Mouse (Mus musculus) splenic B cell, adult 2 months (primary cell): ENCODE results near the gene Foxa2.

Source experiments
- DNase-seq: peaks from one replicate; pipeline ENCODE4 v3.0.0-alpha.2; 2011; ENCODE audit warnings: low read depth, low spot score
- H3K27me3 ChIP-seq: 2 replicates; pipeline ENCODE4 v1.6.1; 2012; ENCODE audit warnings: mild to moderate bottlenecking, low read length, moderate library complexity, mixed read lengths; ENCODE audit not compliant: control insufficient read depth, poor library complexity, insufficient read depth, severe bottlenecking
- H3K36me3 ChIP-seq: 2 replicates; pipeline ENCODE4 v1.6.1; 2012; ENCODE audit warnings: mild to moderate bottlenecking, low read length, moderate library complexity, mixed read lengths; ENCODE audit not compliant: control insufficient read depth, poor library complexity, insufficient read depth, severe bottlenecking

Gene Foxa2

DNA sequence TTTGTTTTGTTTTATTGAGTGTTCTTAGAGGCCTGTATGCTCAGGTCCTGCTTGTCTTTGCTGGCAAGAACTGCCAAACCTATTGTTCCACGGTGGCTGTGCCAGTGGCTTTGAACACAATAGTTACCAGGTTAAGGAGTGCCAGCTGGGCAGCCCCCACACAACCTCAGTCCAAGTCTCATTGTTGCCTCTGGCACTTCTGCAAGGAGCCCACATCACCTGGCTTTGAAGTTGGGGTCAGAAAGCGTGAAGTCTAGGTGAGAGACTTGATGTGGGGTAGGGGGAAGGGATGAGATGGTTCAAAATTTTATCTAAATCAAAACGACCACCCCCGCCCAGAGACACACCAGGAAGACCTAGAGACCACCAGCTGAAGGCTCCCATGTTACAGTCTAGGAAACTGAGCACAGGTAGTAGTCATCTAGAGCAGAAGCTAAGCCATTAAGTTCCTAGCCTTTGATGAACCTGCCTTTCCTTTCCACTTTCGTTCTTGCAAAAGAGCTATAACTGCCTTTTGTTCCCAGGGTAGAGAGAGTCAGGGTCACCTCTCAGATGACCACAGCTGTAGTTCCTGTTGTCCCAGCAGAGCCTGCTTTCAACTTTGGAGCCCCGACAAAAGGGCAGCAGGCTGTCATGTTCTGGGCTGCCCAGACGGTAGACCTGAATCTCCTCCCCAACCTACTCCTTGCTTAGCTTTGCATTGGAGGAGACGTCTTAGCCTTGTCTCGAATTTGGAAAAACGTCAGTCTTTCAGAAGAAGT lies 48.4 kb downstream of the Foxa2 start:
- no peak for DNase-seq
- Histone ChIP-seq H3K36me3 (no peaks in the 10 kb centered on the region), H3K27me3 (no peaks in the 10 kb centered on the region)

DNA sequence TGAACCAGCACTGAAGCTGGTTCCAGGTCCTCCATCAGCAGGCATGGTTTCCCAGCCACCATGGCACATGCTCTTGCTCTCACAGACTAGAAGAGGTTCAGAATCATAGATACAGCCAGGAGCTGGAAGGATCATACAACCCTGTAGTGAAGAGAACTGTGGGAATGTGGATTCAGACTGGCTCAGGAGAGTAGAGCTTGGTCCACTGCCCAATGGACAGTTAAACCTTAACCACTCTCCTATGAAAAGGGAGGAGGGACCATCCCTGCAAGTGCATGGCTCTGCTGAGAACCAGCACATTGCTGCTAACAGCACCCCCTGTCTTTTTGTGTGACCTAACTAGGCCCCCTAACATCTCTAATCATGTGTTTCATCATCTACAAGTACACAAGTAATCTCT lies 50.0 kb downstream of the Foxa2 start:
- Histone ChIP-seq H3K27me3 (no peaks in the 10 kb centered on the region), H3K36me3 (no peaks in the 10 kb centered on the region)
- no peak for DNase-seq

GRCm38 (mm10) chr2:147993821-147994220 lies 52.9 kb downstream of the Foxa2 start:
- Histone ChIP-seq H3K27me3 (no peaks in the 10 kb centered on the region), H3K36me3 (no peaks in the 10 kb centered on the region)
- no peak for DNase-seq

DNA sequence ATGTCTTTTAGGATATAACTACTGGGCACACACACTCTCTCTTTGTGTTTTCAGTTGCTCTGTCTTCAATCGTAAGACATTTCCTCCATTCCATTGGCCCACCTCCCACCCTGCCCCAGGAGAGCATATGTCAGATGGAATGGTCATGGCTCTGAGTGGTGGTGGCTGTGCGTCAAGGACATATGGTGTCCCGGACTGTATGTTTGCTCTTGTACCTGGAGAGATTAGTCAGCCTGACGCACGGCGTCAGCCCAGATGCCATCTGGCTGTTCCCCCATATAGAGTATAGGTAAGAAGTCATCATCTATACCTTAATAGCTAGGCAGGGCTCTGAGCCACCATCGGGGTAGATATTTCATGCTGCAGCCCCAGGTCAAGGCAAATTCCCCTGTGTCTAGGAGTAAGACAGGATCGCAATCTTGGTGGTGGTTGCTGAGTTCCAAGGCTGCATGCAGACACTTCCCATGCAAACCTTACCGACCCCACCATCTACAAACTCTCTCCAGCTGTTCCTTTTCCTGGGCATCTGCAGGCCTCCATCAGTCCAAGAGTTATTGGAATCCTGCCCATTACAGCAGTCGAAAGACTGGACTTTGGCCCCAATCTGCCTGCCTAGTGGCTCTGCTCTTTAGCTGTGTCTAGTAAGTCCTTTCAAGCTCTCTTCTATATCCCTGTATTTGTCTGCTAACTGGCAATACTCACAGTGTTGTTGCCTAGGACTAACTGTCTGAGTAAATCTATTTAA lies 53.7 kb downstream of the Foxa2 start:
- Histone ChIP-seq H3K27me3 (no peaks in the 10 kb centered on the region), H3K36me3 (no peaks in the 10 kb centered on the region)
- DNase-seq = no peak
